Mouse (Mus musculus): ENCODE data around the gene Nckap1l. TPM values are rescaled to one million over a fixed set of nuclear protein-coding genes. Genes with fewer than 3 reads are reported as not detected.

Nckap1l gene
- total RNA-seq, 2 experiments from 2014 or later, result 3.7 to 4.2 TPM

- DNase-seq, result no peak
- intact Hi-C loops (cut with DNase I), result no loop called here
Measured at GRCm38 (mm10) chr15:103498157-103498556, 44.6 kb downstream of the Nckap1l start.

GRCm38 (mm10) chr15:103500723-103501122, 47.1 kb downstream of the Nckap1l start:
- DNase-seq, result no peak
- intact Hi-C loops (cut with DNase I), result no loop called here

GRCm38 (mm10) chr15:103501186-103501585, 47.6 kb downstream of the Nckap1l start:
- intact Hi-C loops (cut with DNase I), result no loop called here
- DNase-seq, result no peak

GRCm38 (mm10) chr15:103502435-103503250, 49.0 kb downstream of the Nckap1l start, which contains the start of gene Pde1b:
TSS of gene Pde1b (plus strand) at chr15:103503034.
- DNase-seq, result peak; percentile 58 to 62

GRCm38 (mm10) chr15:103503251-103503600, 49.6 kb downstream of the Nckap1l start:
- intact Hi-C loops (cut with DNase I), result no loop called here
- no peak for DNase-seq

More at GRCm38 (mm10) chr15:103502435-103503250, 49.0 kb downstream of the Nckap1l start, which contains the start of gene Pde1b:
- intact Hi-C loops (cut with DNase I), result no loop called here

GRCm38 (mm10) chr15:103503660-103504059, 50.1 kb downstream of the Nckap1l start:
- DNase-seq, result no peak
- intact Hi-C loops (cut with DNase I), result no loop called here

- intact Hi-C loops (cut with DNase I), result no loop called here
- no peak for DNase-seq
Measured at GRCm38 (mm10) chr15:103509317-103509716, 55.7 kb downstream of the Nckap1l start.

- no peak for DNase-seq
- intact Hi-C loops (cut with DNase I), result no loop called here
Measured at GRCm38 (mm10) chr15:103511652-103512051, 58.1 kb downstream of the Nckap1l start.

GRCm38 (mm10) chr15:103513621-103514031, 60.0 kb downstream of the Nckap1l start:
- intact Hi-C loops (cut with DNase I), result no loop called here
- DNase-seq, result peak in 1 of 2 experiments; percentile 15

GRCm38 (mm10) chr15:103514119-103514518, 60.5 kb downstream of the Nckap1l start:
- DNase-seq, result peak; percentile 75 to 82
- intact Hi-C loops (cut with DNase I), result no loop called here

- intact Hi-C loops (cut with DNase I), result no loop called here
Measured at GRCm38 (mm10) chr15:103514914-103515313, 61.3 kb downstream of the Nckap1l start.

GRCm38 (mm10) chr15:103518600-103519385, 65.2 kb downstream of the Nckap1l start:
- intact Hi-C loops (cut with DNase I), result no loop called here
- DNase-seq, result no peak

More at GRCm38 (mm10) chr15:103514914-103515313, 61.3 kb downstream of the Nckap1l start:
- peak; percentile 32 to 36 for DNase-seq

GRCm38 (mm10) chr15:103519386-103520378, 66.1 kb downstream of the Nckap1l start:
- no peak for DNase-seq
- intact Hi-C loops (cut with DNase I), result no loop called here

GRCm38 (mm10) chr15:103522458-103523099, 69.0 kb downstream of the Nckap1l start:
- intact Hi-C loops (cut with DNase I), result no loop called here
- no peak for DNase-seq

- DNase-seq, result no peak
- intact Hi-C loops (cut with DNase I), result no loop called here
Measured at GRCm38 (mm10) chr15:103523156-103523555, 69.6 kb downstream of the Nckap1l start.

GRCm38 (mm10) chr15:103530372-103530771, 76.8 kb downstream of the Nckap1l start:
- intact Hi-C loops (cut with DNase I), result no loop called here
- DNase-seq, result peak; percentile 57 to 73

GRCm38 (mm10) chr15:103534054-103534620, 80.5 kb downstream of the Nckap1l start:
- DNase-seq, result no peak
- intact Hi-C loops (cut with DNase I), result no loop called here

GRCm38 (mm10) chr15:103535030-103535429, 81.4 kb downstream of the Nckap1l start:
- intact Hi-C loops (cut with DNase I), result no loop called here
- DNase-seq, result no peak

- DNase-seq, result no peak
- intact Hi-C loops (cut with DNase I), result no loop called here
Measured at GRCm38 (mm10) chr15:103535786-103536185, 82.2 kb downstream of the Nckap1l start.

Measured in heart, postnatal 10 days (tissue).